Mouse (Mus musculus) limb, embryonic 15.5 days (tissue): ENCODE data around the gene Bglap3. TPM values are rescaled to one million over a fixed set of nuclear protein-coding genes. Genes with fewer than 3 reads are reported as not detected.

Experiments used
- ATAC-seq: fragments of 200-750 bp; cut with Nextera tagmentation; 2 replicates; pipeline ENCODE4 v1.8.0; 2017; ENCODE audit warnings: low read depth, moderate TSS enrichment; ENCODE audit not compliant: insufficient number of reproducible peaks, low FRiP score, low TSS enrichment
- H3K27ac ChIP-seq: fragments of 300-500 bp; sonication (generic); 2 replicates; pipeline ENCODE4 v1.5.1; 2015; ENCODE audit warnings: moderate library complexity, mild to moderate bottlenecking, inconsistent platforms
- H3K27me3 ChIP-seq: fragments of 300-500 bp; sonication (generic); 2 replicates; pipeline ENCODE4 v1.6.1; 2015; ENCODE audit warnings: inconsistent platforms
- H3K36me3 ChIP-seq: fragments of 300-500 bp; sonication (generic); 2 replicates; pipeline ENCODE4 v1.6.1; 2015; ENCODE audit warnings: inconsistent platforms
- H3K4me1 ChIP-seq: fragments of 300-500 bp; sonication (generic); 2 replicates; pipeline ENCODE4 v1.6.1; 2015; ENCODE audit warnings: inconsistent platforms
- H3K4me2 ChIP-seq: fragments of 300-500 bp; sonication (generic); 2 replicates; pipeline ENCODE4 v1.6.1; 2015; ENCODE audit warnings: mild to moderate bottlenecking, inconsistent platforms
- H3K4me3 ChIP-seq: fragments of 300-500 bp; sonication (generic); 2 replicates; pipeline ENCODE4 v1.5.1; 2015; ENCODE audit warnings: mild to moderate bottlenecking, inconsistent platforms
- H3K9ac ChIP-seq: fragments of 300-500 bp; sonication (generic); 2 replicates; pipeline ENCODE4 v1.6.1; 2015; ENCODE audit warnings: inconsistent platforms
- H3K9me3 ChIP-seq: fragments of 300-500 bp; sonication (generic); 2 replicates; pipeline ENCODE4 v1.6.1; 2016; ENCODE audit warnings: inconsistent platforms
- WGBS: fragments of 180-500 bp; shearing (Covaris S2); methylation state at CpG from one replicate; pipeline ENCODE4 v1.1.7; 2015; 5-methylcytosine and 5-hydroxymethylcytosine counted together
- polyA plus RNA-seq: library from polyadenylated mRNA; unstranded; fragments of >200 nt; fragmentation: Nextera tagmentation; extraction: Ambion mirVana; gene quantifications from 2 replicates; pipeline ENCODE4 v1.2.1, GENCODE M21; 2015

Bglap3 gene
- polyA plus RNA-seq, 1 experiment from 2014 or later: 34.8 TPM

GRCm38 (mm10) chr3:88352907-88353306 lies 19.6 kb downstream of the Bglap3 start:
- Histone ChIP-seq H3K4me1 (no peaks in the 10 kb centered on the region), H3K36me3 (peaks cover 96% of the 10 kb centered on the region), H3K9ac (no peak overlapping the region), H3K4me3 (no peak overlapping the region), H3K27me3 (no peaks in the 10 kb centered on the region), H3K27ac (no peak overlapping the region), H3K9me3 (no peaks in the 10 kb centered on the region), H3K4me2 (no peak overlapping the region)
- WGBS: 92% methylated on average over 9 of the region's 9 CpGs
- no peak for ATAC-seq

GRCm38 (mm10) chr3:88350732-88351131 lies 21.8 kb downstream of the Bglap3 start:
- WGBS: 89% methylated on average over 13 of the region's 13 CpGs
- ATAC-seq: no peak
- no peak overlapping the region for H3K9ac ChIP-seq
- no peaks in the 10 kb centered on the region for H3K4me1 ChIP-seq
- no peak overlapping the region for H3K4me2 ChIP-seq
- H3K9me3 ChIP-seq: no peaks in the 10 kb centered on the region
- H3K36me3 ChIP-seq: peaks cover 98% of the 10 kb centered on the region
- no peak overlapping the region for H3K4me3 ChIP-seq
- no peaks in the 10 kb centered on the region for H3K27me3 ChIP-seq
- H3K27ac ChIP-seq: no peak overlapping the region

GRCm38 (mm10) chr3:88339006-88339405 lies 33.5 kb downstream of the Bglap3 start:
- peaks cover 25% of the 10 kb centered on the region for H3K36me3 ChIP-seq
- WGBS: 78% methylated on average over 3 of the region's 3 CpGs

GRCm38 (mm10) chr3:88338316-88338715 lies 34.2 kb downstream of the Bglap3 start:
- peaks cover 28% of the 10 kb centered on the region for H3K4me1 ChIP-seq
- no peaks in the 10 kb centered on the region for H3K9me3 ChIP-seq
- 90% methylated on average over 7 of the region's 7 CpGs for WGBS
- H3K36me3 ChIP-seq: peaks cover 18% of the 10 kb centered on the region
- no peak for ATAC-seq
- H3K4me3 ChIP-seq: no peak overlapping the region
- H3K9ac ChIP-seq: no peak overlapping the region
- no peaks in the 10 kb centered on the region for H3K27me3 ChIP-seq
- no peak overlapping the region for H3K27ac ChIP-seq
- H3K4me2 ChIP-seq: no peak overlapping the region

More at GRCm38 (mm10) chr3:88339006-88339405, 33.5 kb downstream of the Bglap3 start:
- Histone ChIP-seq H3K27me3 (no peaks in the 10 kb centered on the region), H3K4me3 (no peak overlapping the region), H3K4me1 (peaks cover 28% of the 10 kb centered on the region), H3K4me2 (no peak overlapping the region), H3K9me3 (no peaks in the 10 kb centered on the region), H3K27ac (no peak overlapping the region), H3K9ac (no peak overlapping the region)
- ATAC-seq: no peak

- ATAC-seq: no peak
- H3K9me3 ChIP-seq: no peaks in the 10 kb centered on the region
- no peak overlapping the region for H3K9ac ChIP-seq
- 72% methylated on average over 11 of the region's 11 CpGs for WGBS
- H3K4me3 ChIP-seq: peak overlapping the region; percentile 85
- peaks cover 28% of the 10 kb centered on the region for H3K4me1 ChIP-seq
- H3K4me2 ChIP-seq: no peak overlapping the region
- H3K27me3 ChIP-seq: no peaks in the 10 kb centered on the region
- peaks cover 10% of the 10 kb centered on the region for H3K36me3 ChIP-seq
- H3K27ac ChIP-seq: peak overlapping the region; percentile 38
These were observed 35.0 kb downstream of the Bglap3 start for GRCm38 (mm10) chr3:88337367-88338020.

GRCm38 (mm10) chr3:88336058-88337013 lies 36.2 kb downstream of the Bglap3 start, which contains the start of the genes Tmem79 and Smg5:
Gene Tmem79 (minus strand): TSS chr3:88336148.
Gene Smg5 (plus strand): TSS chr3:88336260.
- H3K4me2 ChIP-seq: peak within 1 kb of the TSS; percentile 66
- H3K9ac ChIP-seq: peak within 1 kb of the TSS; percentile 90
- no peaks in the 10 kb centered on the region for H3K27me3 ChIP-seq
- 1% methylated on average over 50 of the region's 66 CpGs for WGBS
- peak within 1 kb of the TSS; percentile 96 for H3K27ac ChIP-seq
- no peaks in the 10 kb centered on the region for H3K9me3 ChIP-seq
- no peaks in the 10 kb centered on the region for H3K36me3 ChIP-seq
- ATAC-seq: peak; percentile 92
- H3K4me3 ChIP-seq: peak within 1 kb of the TSS; percentile 85
- peaks cover 28% of the 10 kb centered on the region for H3K4me1 ChIP-seq

GRCm38 (mm10) chr3:88335436-88336053 lies 37.0 kb downstream of the Bglap3 start:
- peak; percentile 35; the same call in 1 of the 2 replicates for ATAC-seq
- H3K36me3 ChIP-seq: 0 out of 2 replicates have a peak, but pooled peaks cover 4% of the 10 kb centered on the region
- peaks cover 28% of the 10 kb centered on the region for H3K4me1 ChIP-seq
- peak overlapping the region; percentile 96 for H3K27ac ChIP-seq
- 1% methylated on average over 27 of the region's 27 CpGs for WGBS
- peak overlapping the region; percentile 66 for H3K4me2 ChIP-seq
- H3K9me3 ChIP-seq: no peaks in the 10 kb centered on the region
- no peaks in the 10 kb centered on the region for H3K27me3 ChIP-seq
- peak overlapping the region; percentile 85 for H3K4me3 ChIP-seq
- H3K9ac ChIP-seq: peak overlapping the region; percentile 64

GRCm38 (mm10) chr3:88334902-88335435 lies 37.6 kb downstream of the Bglap3 start:
- peak overlapping the region; percentile 96; the same call in 1 of the 2 replicates for H3K27ac ChIP-seq
- 0 out of 2 replicates have a peak, but pooled peaks cover 7% of the 10 kb centered on the region for H3K36me3 ChIP-seq
- H3K4me1 ChIP-seq: peaks cover 28% of the 10 kb centered on the region
- ATAC-seq: no peak
- no peaks in the 10 kb centered on the region for H3K9me3 ChIP-seq
- peak overlapping the region; percentile 66 for H3K4me2 ChIP-seq
- peak overlapping the region; percentile 85 for H3K4me3 ChIP-seq
- no peaks in the 10 kb centered on the region for H3K27me3 ChIP-seq
- H3K9ac ChIP-seq: peak overlapping the region; percentile 64
- WGBS: 32% methylated on average over 3 of the region's 3 CpGs

GRCm38 (mm10) chr3:88334029-88334658 lies 38.4 kb downstream of the Bglap3 start:
- Histone ChIP-seq H3K36me3 (peaks cover 14% of the 10 kb centered on the region), H3K4me1 (peaks cover 28% of the 10 kb centered on the region), H3K9ac (0 out of 2 replicates have a peak overlapping the region, but pooled peaks have one; percentile 4), H3K4me2 (peak overlapping the region; percentile 12; the same call in 1 of the 2 replicates), H3K9me3 (no peaks in the 10 kb centered on the region), H3K27ac (peak overlapping the region; percentile 59), H3K4me3 (peak overlapping the region; percentile 27), H3K27me3 (no peaks in the 10 kb centered on the region)
- 45% methylated on average over 12 of the region's 12 CpGs for WGBS
- ATAC-seq: no peak

GRCm38 (mm10) chr3:88331282-88331681 lies 41.3 kb downstream of the Bglap3 start:
- 32% methylated on average over 2 of the region's 2 CpGs for WGBS
- ATAC-seq: no peak
- Histone ChIP-seq H3K4me1 (peaks cover 15% of the 10 kb centered on the region), H3K9ac (no peak overlapping the region), H3K36me3 (peaks cover 33% of the 10 kb centered on the region), H3K9me3 (no peaks in the 10 kb centered on the region), H3K27ac (no peak overlapping the region), H3K27me3 (no peaks in the 10 kb centered on the region), H3K4me3 (no peak overlapping the region), H3K4me2 (no peak overlapping the region)

- Histone ChIP-seq H3K9ac (no peak overlapping the region), H3K36me3 (peaks cover 33% of the 10 kb centered on the region), H3K27ac (no peak overlapping the region), H3K4me2 (no peak overlapping the region), H3K27me3 (no peaks in the 10 kb centered on the region), H3K9me3 (no peaks in the 10 kb centered on the region), H3K4me1 (peaks cover 14% of the 10 kb centered on the region), H3K4me3 (no peak overlapping the region)
- WGBS: 50% methylated on average over 5 of the region's 5 CpGs
- ATAC-seq: no peak
These were observed 43.6 kb downstream of the Bglap3 start for GRCm38 (mm10) chr3:88328956-88329355.
